14 mouse cellular contexts compared by ENCODE assay signal in the genomic region with DNA sequence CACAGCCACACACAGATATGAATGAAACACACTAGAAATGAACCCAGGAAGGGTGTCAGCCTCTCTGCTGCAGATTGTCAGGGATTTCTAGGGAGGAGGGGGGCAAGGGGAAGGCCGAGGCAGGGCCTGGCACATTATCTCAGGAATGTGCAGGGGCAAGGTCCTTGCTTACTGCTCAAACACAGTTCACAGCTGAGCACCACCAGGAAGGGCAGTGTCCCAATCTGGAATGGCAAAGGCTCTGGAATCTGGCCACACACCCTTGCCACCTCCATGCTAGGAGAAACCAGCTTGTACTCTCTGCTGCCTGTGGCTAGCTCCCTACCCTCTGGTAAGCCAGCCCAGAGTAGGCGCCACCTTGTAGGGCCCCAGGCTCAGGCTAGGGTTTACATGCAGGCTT. TPM values are rescaled to one million over a fixed set of nuclear protein-coding genes. Genes with fewer than 3 reads are reported as not detected.
A peak's percentile ranks its signal among the peaks of the same experiment; 100 is the strongest.
DNase-seq lines count a peak whose midpoint lies in the region; ATAC-seq lines count a peak whose summit lies in the region.
"Had no signal": no experiment of that assay in that cellular context is flagged by ENCODE, and none has a peak within 500 bp of the region (broad histone marks: within the 10 kb centered on the region; RNA-seq: fewer than 3 reads in every experiment).

No protein-coding gene starts in this region.

- no peak overlapping the region for H3K9ac ChIP-seq in forebrain, embryonic 16.5 days (replicated peaks; ENCODE audit: low read depth, low read length)
- H3K9ac ChIP-seq in intestine, embryonic 15.5 days = no peak overlapping the region
- H3K9ac ChIP-seq: embryonic facial prominence, embryonic 12.5 days; forebrain, embryonic 12.5 days had no signal

- no peaks in the 10 kb centered on the region for H3K9me3 ChIP-seq in forebrain, embryonic 10.5 days
- no peaks in the 10 kb centered on the region for H3K9me3 ChIP-seq in forebrain, embryonic 16.5 days (ENCODE audit: control insufficient read depth, low read length)
- H3K9me3 ChIP-seq in intestine, embryonic 15.5 days = no peaks in the 10 kb centered on the region
- H3K9me3 ChIP-seq: embryonic facial prominence, embryonic 12.5 days; forebrain, embryonic 12.5 days had no signal

- ATAC-seq in forebrain, embryonic 16.5 days = no peak
- peak; percentile 77 for ATAC-seq in intestine, embryonic 15.5 days

- no peak overlapping the region for H3K4me3 ChIP-seq in forebrain, embryonic 10.5 days
- H3K4me3 ChIP-seq in forebrain, embryonic 16.5 days (replicated peaks; ENCODE audit: low read length) = no peak overlapping the region
- H3K4me3 ChIP-seq in intestine, embryonic 15.5 days (replicated peaks) = no peak overlapping the region
- H3K4me3 ChIP-seq: embryonic facial prominence, embryonic 12.5 days; forebrain, embryonic 12.5 days had no signal

- 55% methylated on average over 2 of the region's 2 CpGs for WGBS in forebrain, embryonic 10.5 days
- WGBS in forebrain, embryonic 16.5 days = 56% methylated on average over 2 of the region's 2 CpGs
- WGBS in intestine, embryonic 15.5 days = 33% methylated on average over 2 of the region's 2 CpGs

- H3K27me3 ChIP-seq in forebrain, embryonic 10.5 days (ENCODE audit: poor library complexity, severe bottlenecking) = no peaks in the 10 kb centered on the region
- no peaks in the 10 kb centered on the region for H3K27me3 ChIP-seq in forebrain, embryonic 16.5 days (replicated peaks; ENCODE audit: control insufficient read depth, insufficient read depth, low read length)
- H3K27me3 ChIP-seq in intestine, embryonic 15.5 days (replicated peaks) = no peaks in the 10 kb centered on the region
- H3K27me3 ChIP-seq: embryonic facial prominence, embryonic 12.5 days; forebrain, embryonic 12.5 days had no signal

- H3K27ac ChIP-seq in forebrain, embryonic 10.5 days = peak overlapping the region; percentile 48; the same call in 1 of the 2 replicates
- H3K27ac ChIP-seq in forebrain, embryonic 16.5 days (ENCODE audit: low read length) = no peak overlapping the region
- H3K27ac ChIP-seq in intestine, embryonic 15.5 days = peak overlapping the region; percentile 81
- H3K27ac ChIP-seq: embryonic facial prominence, embryonic 12.5 days; forebrain, embryonic 12.5 days had no signal

- peaks cover 15% of the 10 kb centered on the region for H3K36me3 ChIP-seq in forebrain, embryonic 10.5 days (replicated peaks)
- H3K36me3 ChIP-seq in forebrain, embryonic 16.5 days (ENCODE audit: control insufficient read depth, insufficient read depth) = no peaks in the 10 kb centered on the region
- no peaks in the 10 kb centered on the region for H3K36me3 ChIP-seq in intestine, embryonic 15.5 days
- H3K36me3 ChIP-seq: embryonic facial prominence, embryonic 12.5 days had no signal

- DNase-seq in forebrain, embryonic 10.5 days (ENCODE audit: extremely low spot score, low spot score) = no peak
- peak; percentile 70 to 82 for DNase-seq in kidney, postnatal 25 days
- peak; percentile 62 for DNase-seq in lung, postnatal 36 days
- DNase-seq in frontal cortex, postnatal 36 days (ENCODE audit: low spot score in 2 of 2) = no peak
- DNase-seq in gastrocnemius, adult 8-10 months (ENCODE audit: low spot score in 2 of 2) = no peak
- DNase-seq in layer of hippocampus, adult 9-11 months = no peak
- DNase-seq: adrenal gland, adult 2 months; cerebellum, postnatal 10 days; gastrocnemius, postnatal 14 days had no signal

- peaks cover 31% of the 10 kb centered on the region for H3K4me1 ChIP-seq in forebrain, embryonic 10.5 days
- no peaks in the 10 kb centered on the region; the same call in 1 of the 2 replicates for H3K4me1 ChIP-seq in forebrain, embryonic 16.5 days (replicated peaks; ENCODE audit: control insufficient read depth, insufficient read depth, low read length)
- H3K4me1 ChIP-seq in intestine, embryonic 15.5 days (replicated peaks) = 0 out of 2 replicates have a peak, but pooled peaks cover 9% of the 10 kb centered on the region
- H3K4me1 ChIP-seq: embryonic facial prominence, embryonic 12.5 days had no signal

- no peak overlapping the region for H3K4me2 ChIP-seq in forebrain, embryonic 16.5 days (ENCODE audit: low read length)
- peak overlapping the region; percentile 28; the same call in 1 of the 2 replicates for H3K4me2 ChIP-seq in intestine, embryonic 15.5 days (replicated peaks)
- H3K4me2 ChIP-seq: embryonic facial prominence, embryonic 12.5 days; forebrain, embryonic 12.5 days; heart, embryonic 11.5 days had no signal

RNA-seq across cellular contexts. Expression of gene Wwc1, which starts 16.8 kb away (rescaled TPM):
- polyA plus RNA-seq in forebrain, embryonic 10.5 days (2016; fragmentation: Nextera tagmentation; extraction: Ambion mirVana) = 4.2 and 4.9 TPM in 2 replicates
- polyA plus RNA-seq in forebrain, embryonic 16.5 days (2015; fragmentation: Nextera tagmentation; extraction: Ambion mirVana) = 10.2 and 14.9 TPM in 2 replicates
- polyA plus RNA-seq in intestine, embryonic 15.5 days (2015; fragmentation: Nextera tagmentation; extraction: Ambion mirVana) = 14.0 and 14.1 TPM in 2 replicates
- total RNA-seq in gastrocnemius, adult 8-10 months (2022) = under 1 TPM in 2 of 4 experiments, not detected in 2; 0.07 to 0.10 TPM

Comparison
In these comparisons a context has a peak if more than half of its experiments do, and no peak if none do; other contexts are left out.
1. DNase-seq: peak in kidney, postnatal 25 days (2 of 2) and lung, postnatal 36 days (single experiment); none in forebrain, embryonic 10.5 days (single experiment), frontal cortex, postnatal 36 days (0 of 2), gastrocnemius, adult 8-10 months (0 of 2) and layer of hippocampus, adult 9-11 months (single experiment).